Mouse (Mus musculus): ENCODE measurements around the gene Btn1a1.

DNA sequence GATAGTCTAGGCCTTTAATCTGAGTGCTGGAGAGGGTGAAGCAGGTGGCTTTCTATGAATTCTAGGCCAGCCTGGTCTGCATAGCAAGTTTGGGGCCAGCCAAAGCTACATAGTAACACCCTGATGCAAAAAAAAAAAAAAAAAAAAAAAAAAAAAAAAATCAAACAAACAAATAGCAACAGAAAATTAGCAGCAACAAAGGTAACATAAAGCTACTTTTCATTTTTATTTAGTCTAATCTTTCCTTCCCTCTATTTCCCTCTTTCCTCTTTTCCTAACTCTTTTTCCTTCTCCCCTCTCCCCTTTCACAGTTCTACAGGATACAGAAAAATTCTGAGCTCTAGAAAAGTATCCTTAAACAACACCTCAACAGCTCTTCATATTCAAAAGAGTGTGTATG lies 3.0 kb downstream of the Btn1a1 start:
- TF ChIP-seq POLR2A (IDR thresholded peaks at IDR 0.05; ENCODE audit: control insufficient read depth, extremely low read depth, insufficient read depth, low read length, poor library complexity) = no peak
- TF ChIP-seq CTCF (IDR thresholded peaks at IDR 0.05; ENCODE audit: borderline replicate concordance, control insufficient read depth, extremely low read depth, insufficient read depth, low read length, poor library complexity) = no peak

All from thymus, adult 2 months (tissue).